Mouse (Mus musculus) layer of hippocampus, postnatal 36 days (tissue): Measurements from ENCODE around the gene Serpinb1b. TPM values are rescaled to one million over a fixed set of nuclear protein-coding genes. Genes with fewer than 3 reads are reported as not detected.
"Not testable (repeated sequence)": the region's sequence is repeated elsewhere in the genome, so short reads cannot be mapped to it uniquely, and the experiment has no call there.

Source experiments
- DNase-seq, 2 experiments: peaks; one replicate each; pipeline ENCODE4 v3.0.0; 2022
- total RNA-seq, 2 experiments: library from RNA; stranded (reverse); gene quantifications; 2 replicates each; pipeline ENCODE4 v1.2.3; 2021

Gene Serpinb1b
- under 1 TPM; 0.66 to 0.72 TPM for total RNA-seq

DNA sequence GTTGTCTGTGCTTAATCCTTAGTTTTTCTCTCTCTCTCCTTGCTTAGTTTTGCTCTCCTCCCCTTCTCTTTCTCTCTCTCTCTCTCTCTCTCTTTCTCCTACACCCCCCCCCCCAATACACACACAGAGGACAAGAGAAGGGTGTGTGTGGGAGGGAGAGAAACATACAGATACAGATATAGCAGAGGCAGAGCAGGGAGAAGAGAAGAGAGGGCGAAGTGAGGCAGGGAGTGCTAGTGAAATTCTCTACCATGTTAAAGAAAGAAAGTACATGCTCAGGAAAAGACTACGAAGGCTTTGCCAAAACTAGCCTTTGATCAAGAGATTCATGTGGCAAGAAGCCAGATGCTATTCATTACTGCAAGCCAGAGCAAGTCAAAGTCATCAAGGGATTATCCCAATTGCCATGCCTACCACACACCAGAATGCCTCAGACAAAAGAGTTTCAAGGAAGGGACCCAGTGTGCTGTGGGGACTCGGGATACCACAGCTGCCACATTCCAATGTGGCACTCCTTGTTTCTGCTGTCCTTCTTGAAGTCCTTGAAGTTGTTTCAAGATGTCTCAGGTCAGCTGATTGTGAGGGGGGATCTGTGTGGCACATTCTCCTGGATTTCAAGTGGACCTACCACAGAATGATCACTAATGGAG is at the start of gene Serpinb1b:
Gene Serpinb1b, plus strand, starts transcription at position 520 of the 650 bp plus-strand sequence.
- no peak for DNase-seq

DNA sequence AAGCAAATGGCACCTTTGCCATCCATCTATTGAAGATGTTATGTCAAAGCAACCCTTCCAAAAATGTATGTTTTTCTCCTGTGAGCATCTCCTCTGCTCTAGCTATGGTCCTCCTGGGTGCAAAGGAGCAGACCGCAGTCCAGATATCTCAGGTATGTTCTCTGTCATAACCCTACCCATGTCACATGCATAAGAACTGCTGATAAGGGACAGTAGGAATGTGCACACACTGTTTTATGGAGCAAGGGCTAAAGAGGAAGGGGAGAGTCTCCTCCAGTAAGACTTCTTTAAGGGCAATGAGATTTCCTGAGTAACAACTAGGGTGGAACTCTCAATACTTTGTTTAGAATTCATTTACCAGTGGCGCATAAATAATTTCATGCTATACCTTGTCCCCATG is 48.9 kb upstream of the Serpinb1b start:
- not testable (repeated sequence) for DNase-seq

GRCm38 (mm10) chr13:33030281-33030680 is 48.1 kb upstream of the Serpinb1b start:
- DNase-seq, result no peak

- no peak for DNase-seq
These were observed 42.9 kb upstream of the Serpinb1b start for GRCm38 (mm10) chr13:33035506-33035905.

DNA sequence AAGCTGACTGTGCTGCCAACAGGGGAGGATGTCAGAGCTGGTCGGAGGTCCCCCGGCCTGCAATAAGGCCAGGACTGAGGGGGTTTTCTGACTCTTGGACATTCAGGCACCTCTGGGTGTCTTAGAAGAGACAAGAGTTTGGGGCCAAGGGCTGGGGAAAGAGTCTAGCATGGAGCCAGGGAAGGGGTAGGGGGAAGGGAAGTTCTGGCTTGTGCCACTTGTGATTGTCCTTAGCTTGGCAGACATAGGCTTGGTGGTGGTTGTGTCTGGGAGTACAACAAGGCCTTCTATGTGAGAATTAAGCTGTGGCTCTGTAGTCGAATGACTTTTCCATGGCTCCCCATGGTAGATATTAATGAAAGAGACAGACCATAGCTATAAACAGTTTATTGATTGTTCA is 34.8 kb upstream of the Serpinb1b start:
- DNase-seq, result no peak

GRCm38 (mm10) chr13:33047234-33047633 is 31.1 kb upstream of the Serpinb1b start:
- DNase-seq, result no peak

DNA sequence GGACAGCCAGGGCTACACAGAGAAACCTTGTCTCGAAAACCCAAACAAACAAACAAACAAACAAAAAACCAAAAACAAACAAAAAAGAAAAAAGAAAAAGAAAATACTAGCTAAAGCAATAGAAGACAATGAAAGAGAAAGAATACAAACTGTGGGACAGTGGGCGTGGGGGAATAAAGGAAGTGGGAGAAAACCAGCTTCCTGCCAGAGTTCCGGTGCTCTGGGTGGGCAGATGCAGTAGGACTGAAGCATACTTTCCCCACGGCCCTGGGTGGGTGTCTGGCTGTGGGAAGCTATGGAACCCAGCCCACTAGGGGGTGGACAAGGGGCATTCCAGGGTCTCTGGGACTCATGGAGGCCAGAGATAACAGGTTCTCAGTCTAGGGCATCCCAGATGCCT is 30.2 kb upstream of the Serpinb1b start:
- DNase-seq, result no peak

DNA sequence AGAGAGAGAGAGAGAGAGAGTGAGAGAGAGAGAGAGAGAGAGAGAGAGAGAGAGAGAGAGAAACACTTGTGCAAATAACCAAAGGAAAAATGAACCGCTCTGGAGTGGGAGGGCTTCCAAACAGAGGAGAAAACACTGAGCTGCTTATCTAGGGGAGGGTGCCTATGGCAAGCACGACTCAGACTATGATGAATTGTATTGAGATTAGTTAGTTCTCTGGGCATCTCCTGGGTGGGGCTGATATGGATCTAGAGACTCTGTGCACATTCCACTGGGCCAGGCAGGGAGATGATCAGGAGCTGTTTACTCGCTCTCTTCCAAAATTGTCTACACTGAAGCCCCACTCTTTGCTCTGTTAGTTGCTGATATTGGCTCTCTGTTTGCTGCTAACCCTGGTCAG is 26.7 kb upstream of the Serpinb1b start:
- no peak for DNase-seq

DNA sequence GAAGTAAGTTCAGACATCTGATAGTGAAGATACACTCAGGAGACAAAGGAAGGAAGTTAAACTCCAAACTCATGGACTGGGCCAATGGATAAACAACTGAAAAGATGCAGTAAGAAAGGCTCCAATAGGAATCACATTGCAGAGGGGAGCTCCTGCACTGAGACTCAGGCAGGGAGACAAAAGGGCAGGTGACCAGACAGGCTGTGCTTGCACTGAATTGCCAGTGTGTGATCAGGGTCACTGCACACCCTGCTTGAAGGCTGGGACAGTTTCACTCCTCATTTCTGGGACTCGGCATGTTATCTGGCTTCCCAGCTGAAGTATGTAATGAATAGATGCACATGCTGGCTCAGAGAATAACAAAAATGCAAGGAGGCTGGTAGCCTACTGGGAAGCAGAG is 15.3 kb upstream of the Serpinb1b start:
- no peak for DNase-seq

DNA sequence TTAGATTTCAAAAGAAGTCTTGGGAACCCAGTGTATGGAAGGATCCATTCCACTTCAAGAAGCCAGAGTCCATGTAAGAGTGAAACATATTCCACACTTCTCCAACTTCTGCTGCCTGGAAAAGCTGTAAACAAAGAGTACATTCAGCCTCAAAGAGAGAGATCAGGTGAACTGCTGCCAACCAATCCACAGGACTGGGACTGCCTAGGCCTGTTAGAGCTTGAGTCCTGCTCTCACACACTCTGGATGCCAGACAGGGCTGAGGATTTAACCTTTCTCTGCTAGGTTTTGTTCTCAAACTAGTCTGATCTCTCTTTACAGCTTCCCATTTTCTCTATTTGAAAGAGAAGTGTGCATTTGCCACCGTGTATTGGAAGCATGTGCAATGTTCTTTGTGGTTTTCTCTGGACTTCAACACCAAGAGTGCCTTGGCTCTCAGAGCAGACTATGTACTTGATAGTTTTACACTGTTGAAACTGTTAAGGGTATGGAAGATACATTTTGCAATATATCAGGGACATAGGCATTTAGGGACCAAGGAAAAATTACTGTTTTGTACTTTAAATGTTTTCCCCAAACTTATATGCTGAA is 10.9 kb upstream of the Serpinb1b start:
- no peak for DNase-seq

DNA sequence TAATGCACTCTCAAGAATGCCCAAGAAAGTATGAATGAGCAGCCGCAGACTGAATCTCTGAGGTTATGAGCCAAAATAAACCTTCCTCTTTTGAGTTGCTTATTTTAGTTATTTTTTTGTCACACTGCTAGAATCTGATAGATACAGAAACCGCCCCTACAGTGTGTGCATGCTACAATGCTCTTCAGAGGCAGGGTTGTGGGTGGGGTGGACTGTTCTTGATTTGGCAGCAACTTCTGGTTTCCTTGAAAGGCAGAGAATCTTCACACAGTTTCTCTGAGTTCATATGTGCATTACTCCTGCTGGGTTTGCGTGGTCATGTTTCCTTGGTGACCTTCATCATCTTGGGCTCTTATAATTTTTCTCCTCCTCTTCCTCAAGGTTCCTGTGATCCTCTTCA is 10.2 kb upstream of the Serpinb1b start:
- no peak for DNase-seq

- no peak for DNase-seq
These were observed 6.6 kb upstream of the Serpinb1b start for GRCm38 (mm10) chr13:33071776-33072175.

GRCm38 (mm10) chr13:33074029-33074428 is 4.3 kb upstream of the Serpinb1b start:
- no peak for DNase-seq

- no peak for DNase-seq
These were observed 2.1 kb upstream of the Serpinb1b start for GRCm38 (mm10) chr13:33076247-33076646.

GRCm38 (mm10) chr13:33077026-33077685 is 1.2 kb upstream of the Serpinb1b start:
- DNase-seq, result no peak

GRCm38 (mm10) chr13:33079391-33079790 is 1.0 kb downstream of the Serpinb1b start:
- DNase-seq, result no peak

DNA sequence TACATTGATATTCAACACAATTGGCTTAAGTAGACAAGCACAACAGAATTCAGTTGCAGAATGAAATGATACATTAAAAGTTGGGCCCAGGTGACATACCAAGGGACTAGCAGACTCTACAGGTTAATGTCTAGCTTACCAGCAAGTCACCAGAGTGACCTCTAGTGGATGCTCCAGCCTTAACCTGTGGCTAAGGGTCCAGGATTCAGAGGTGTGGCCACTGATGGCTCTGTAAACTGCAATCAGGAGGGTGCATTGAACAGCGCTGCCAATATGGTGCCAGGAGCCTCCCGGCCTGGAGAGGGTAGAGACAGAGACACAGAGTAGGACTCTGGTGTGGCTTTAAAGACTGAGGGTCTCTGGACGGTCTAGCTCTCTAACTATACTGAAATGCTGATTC is 2.0 kb downstream of the Serpinb1b start:
- DNase-seq, result no peak

DNA sequence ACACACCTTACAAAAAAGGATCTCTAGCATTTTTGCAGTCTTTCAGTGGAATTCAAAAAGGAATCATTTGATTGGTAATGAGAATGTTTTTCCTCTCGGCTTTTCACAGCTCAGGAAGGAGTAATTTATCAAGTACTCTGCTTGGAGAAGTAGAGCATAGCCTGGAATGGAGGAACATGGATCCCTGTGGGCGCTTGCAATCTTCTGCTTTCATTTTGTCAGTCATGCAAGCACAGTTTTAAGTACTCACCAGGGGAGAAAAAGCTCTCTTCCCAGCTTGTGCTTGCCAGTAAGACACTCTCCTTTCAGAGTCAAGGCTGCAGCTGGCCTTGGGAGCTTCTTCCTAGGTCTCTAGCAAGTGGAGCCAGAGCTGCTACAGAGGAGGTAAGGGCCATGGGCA is 5.5 kb downstream of the Serpinb1b start:
- no peak for DNase-seq

DNA sequence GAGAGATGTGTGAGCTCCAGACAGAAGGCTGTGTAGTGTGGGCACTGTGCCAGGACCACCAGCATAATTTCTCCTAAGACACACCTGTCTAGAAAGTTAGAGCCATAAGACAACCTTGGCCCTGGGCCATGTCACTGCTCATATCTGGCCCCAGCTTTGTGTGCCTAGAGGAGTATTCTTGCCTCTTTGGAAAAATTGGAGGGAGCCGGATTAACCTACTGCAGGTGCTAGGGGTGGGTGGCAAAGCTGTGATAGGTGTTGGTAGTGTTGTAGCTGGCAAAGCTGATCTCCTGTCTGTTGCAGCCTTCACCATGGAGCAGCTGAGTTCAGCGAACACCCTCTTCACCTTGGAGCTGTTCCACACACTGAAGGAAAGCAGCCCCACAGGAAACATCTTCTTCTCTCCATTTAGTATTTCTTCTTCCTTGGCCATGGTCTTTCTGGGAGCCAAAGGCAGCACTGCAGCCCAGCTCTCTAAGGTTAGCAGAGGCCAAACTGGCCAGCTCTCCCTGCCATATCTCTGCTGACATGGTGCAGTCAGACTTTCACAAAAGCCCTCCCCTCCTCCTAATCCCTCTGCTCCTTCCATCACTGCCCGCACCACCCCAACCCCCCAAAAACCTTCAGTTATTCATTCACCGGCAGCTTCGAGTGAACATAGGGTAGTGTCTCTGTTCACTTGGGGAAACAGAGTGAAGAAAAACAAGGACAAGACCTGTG is 6.8 kb downstream of the Serpinb1b start:
- DNase-seq, result peak in 1 of 2 experiments; percentile 4

GRCm38 (mm10) chr13:33085695-33086432 is 7.5 kb downstream of the Serpinb1b start:
- DNase-seq, result peak; percentile 47 to 48

DNA sequence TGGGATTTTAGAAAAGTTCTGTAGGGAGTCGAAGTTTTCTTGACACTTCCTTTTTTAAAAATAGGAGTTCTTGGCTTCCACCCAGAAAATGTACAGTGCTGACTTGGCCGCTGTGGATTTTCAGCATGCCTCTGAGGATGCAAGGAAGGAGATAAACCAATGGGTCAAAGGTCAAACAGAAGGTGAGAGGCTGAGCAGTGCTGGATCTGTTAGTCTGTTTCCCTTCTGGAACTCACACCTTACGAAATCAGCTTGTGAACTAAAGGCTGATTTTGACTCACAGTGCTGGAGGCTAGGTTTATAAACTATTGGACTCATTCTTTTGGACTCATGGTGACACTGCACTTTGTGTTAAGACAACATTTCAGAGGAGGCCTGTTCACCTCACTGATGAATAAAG is 11.2 kb downstream of the Serpinb1b start:
- DNase-seq, result no peak

DNA sequence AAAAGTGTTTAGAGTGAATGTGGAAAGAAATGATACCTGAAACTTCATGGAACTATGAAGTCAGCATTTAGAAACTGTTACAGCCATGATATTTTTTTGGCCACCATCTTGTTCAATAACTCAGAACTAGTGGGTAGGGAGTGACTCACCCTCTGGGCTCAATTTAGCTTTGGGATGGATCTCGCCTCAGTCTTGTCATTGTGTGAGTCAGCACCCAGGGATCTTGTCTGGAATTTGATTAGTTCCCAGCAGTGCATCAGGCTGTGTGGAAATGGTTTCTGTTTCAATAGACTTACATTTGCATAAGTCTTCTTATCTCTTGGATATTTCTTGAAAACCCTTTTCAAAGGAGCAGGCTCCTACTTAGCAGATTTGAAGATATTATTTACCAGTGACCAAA is 12.2 kb downstream of the Serpinb1b start:
- DNase-seq, result no peak

DNA sequence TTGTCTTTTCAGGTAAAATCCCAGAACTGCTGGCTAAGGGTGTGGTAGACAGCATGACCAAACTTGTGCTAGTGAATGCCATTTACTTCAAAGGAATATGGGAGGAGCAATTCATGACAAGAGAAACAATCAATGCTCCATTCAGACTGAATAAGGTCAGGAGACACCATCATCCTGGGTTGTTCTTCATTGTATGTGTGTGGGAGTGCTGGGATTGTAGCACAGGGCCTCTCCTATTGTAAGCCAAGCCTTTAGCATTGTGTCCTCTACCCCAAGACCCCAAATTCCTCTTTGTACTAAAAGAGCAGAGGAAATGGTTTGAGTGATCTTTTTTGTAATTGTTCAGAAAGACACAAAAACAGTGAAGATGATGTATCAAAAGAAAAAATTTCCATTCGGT is 12.9 kb downstream of the Serpinb1b start:
- DNase-seq, result no peak
